Mouse (Mus musculus): ENCODE results near the gene Maml3. TPM values are rescaled to one million over a fixed set of nuclear protein-coding genes. Genes with fewer than 3 reads are reported as not detected.

Gene Maml3
- polyA plus RNA-seq, 1 experiment = 0.01 TPM

- no peak for TF ChIP-seq GATA1 (IDR thresholded peaks at IDR 0.05; ENCODE audit: low read length)
These were observed 459.4 kb downstream of the Maml3 start for GRCm38 (mm10) chr3:51645484-51645883.

DNA sequence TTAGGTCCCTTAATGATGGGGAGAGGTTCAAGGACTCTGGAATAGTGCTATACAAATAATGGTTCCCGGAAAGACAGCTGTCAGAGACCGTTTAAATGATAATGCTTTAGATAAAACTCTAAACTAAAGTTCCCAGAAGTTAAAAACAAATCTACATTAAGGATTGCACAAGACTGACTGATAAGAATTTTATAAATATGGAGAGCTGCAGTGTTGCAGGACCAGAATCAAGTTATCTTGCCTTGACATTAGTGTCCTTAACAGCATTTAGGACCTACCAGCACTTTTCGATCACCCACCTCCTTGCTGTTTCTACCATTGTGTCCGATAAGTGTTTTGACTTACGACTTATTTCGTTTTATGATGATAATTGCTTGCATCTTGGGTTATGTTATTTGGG, 466.6 kb downstream of the Maml3 start:
- TF ChIP-seq GATA1 (IDR thresholded peaks at IDR 0.05; ENCODE audit: low read length) = peak; percentile 4

DNA sequence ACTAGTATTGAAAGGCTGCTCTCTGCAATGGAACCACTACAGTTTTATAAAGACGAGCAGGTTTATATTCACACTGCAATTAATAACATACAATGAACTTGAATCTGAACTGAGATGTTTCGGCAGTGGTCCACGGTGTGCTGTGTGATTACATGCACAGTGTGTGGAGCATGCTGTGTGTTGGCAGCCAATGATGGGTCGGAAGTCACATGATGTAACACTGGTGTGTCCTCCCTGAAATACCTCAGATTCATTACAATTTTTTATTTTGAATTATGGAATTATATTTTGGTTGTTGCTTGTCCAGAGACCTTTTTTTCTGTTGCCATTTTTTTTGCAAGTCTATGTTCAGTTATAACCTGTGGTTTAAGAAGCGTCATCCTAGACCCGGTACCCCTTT, 467.6 kb downstream of the Maml3 start:
- TF ChIP-seq GATA1 (IDR thresholded peaks at IDR 0.05; ENCODE audit: low read length) = no peak

DNA sequence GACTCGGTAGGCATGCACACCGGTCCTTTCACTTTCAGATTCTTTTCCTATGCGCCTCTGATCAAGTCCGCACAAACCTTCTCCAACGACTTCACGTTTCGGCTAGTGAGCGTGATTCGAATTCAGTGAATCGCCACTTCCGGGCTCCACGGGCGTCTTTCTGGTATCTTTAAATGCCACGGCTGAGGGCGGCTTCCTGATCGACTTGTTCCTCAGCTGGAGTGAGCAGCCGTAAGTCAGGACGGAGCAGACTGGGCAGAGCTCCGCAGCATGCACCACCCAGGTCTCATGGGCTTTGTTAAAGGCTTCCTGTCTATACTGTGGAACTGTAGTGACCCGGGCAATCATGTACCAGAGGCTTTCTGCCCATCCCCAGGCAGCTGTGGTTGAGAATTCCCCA, 468.2 kb downstream of the Maml3 start:
- no peak for TF ChIP-seq GATA1 (IDR thresholded peaks at IDR 0.05; ENCODE audit: low read length)

DNA sequence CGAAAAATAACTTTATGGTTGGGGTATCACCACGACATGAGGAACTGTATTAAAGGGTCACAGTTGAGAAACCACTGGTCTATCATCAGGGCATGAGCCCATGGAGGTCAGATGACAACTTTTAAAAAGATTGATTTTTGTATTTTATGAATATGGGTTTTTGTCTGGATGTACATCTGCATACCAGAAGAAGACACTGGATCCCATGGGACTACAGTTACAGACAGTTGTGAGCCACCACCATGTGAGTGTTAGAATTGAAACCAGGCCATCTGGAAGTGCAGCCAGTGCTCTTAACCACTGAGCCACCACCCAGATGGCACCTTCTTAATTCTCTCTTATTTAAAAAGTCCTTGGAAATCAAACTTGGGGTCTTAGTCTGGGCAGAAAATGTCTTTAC, 468.9 kb downstream of the Maml3 start:
- TF ChIP-seq GATA1 (IDR thresholded peaks at IDR 0.05; ENCODE audit: low read length) = no peak

Other genes starting within 250 kb of the Maml3 start
- gene Foxo1, start 163.3 kb upstream of the Maml3 start, polyA plus RNA-seq (2012) = not detected in 2 replicates

Data from G1E-ER4 (cell line).